Mouse (Mus musculus) gastrocnemius, adult 2 months (tissue): ENCODE data around the gene Fryl. TPM values are rescaled to one million over a fixed set of nuclear protein-coding genes. Genes with fewer than 3 reads are reported as not detected.

Experiments used
- DNase-seq: peaks from one replicate; pipeline ENCODE4 v3.0.0; 2022
- H3K27ac ChIP-seq: fragments of 200-600 bp; 2 replicates; pipeline ENCODE4 v1.8.1; 2022; ENCODE audit warnings: mild to moderate bottlenecking
- H3K4me3 ChIP-seq: fragments of 200-600 bp; 2 replicates; pipeline ENCODE4 v1.8.1; 2022; ENCODE audit warnings: mild to moderate bottlenecking, moderate library complexity
- CTCF ChIP-seq: fragments of 200-600 bp; IDR thresholded peaks from 2 replicates; pipeline ENCODE4 v1.8.1; 2022; ENCODE audit warnings: antibody characterized with exemption, mild to moderate bottlenecking, moderate library complexity
- intact Hi-C: fragments of 180-260 bp; cut with DNase I; formaldehyde crosslinking; loops from one replicate; pipeline ENCODE4 v1.15.1; 2025
- total RNA-seq, 2 experiments: library from RNA; stranded (reverse); gene quantifications; 2 replicates each; pipeline ENCODE4 v1.2.3; 2021

The Fryl gene
- total RNA-seq, 2 experiments from 2014 or later, result 14.6 to 23.5 TPM

DNA sequence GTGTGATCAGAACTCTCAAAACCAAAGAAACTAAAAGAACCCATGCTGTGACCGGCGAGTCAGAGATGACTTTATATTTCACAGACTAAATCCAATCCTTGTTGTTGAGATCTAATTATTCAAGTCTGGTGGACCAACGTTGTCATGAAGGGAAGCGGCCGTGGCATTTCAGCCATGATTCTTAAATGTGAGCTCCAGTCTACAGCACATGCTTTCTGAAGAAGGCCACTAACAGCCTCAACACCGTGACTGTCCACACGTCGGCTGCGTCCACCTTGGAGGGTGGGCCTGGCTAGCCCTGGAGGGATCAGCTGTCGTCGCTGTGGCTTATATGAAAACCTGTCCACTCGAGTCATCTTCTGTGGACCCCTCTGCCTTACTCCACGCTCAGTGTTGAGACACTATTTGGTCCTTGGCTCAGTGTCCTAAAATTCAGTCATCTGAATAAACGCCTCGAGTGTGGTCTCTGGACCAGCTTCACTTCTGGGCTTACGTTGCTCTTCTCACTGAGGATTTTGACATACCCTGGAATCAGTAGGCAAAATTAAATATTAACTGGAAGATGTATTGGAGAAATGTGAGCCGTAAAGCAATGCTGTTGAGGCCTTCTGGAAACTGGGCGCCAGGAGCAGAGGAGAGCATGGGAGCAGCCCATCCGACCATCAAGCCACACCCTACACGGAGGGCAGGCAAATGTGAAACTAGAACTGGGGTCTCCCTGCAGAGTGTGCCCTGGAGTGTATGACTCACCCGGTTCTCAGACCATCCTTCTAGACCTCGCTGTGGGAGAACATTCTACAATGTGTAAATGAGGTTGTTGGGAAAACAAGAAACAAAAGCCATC lies 46.1 kb downstream of the Fryl start:
- DNase-seq, result no peak
- H3K4me3 ChIP-seq, result no peak overlapping the region
- TF ChIP-seq CTCF, result no peak
- intact Hi-C loops, result no loop called here
- peak overlapping the region; percentile 38; the same call in 1 of the 2 replicates for H3K27ac ChIP-seq

DNA sequence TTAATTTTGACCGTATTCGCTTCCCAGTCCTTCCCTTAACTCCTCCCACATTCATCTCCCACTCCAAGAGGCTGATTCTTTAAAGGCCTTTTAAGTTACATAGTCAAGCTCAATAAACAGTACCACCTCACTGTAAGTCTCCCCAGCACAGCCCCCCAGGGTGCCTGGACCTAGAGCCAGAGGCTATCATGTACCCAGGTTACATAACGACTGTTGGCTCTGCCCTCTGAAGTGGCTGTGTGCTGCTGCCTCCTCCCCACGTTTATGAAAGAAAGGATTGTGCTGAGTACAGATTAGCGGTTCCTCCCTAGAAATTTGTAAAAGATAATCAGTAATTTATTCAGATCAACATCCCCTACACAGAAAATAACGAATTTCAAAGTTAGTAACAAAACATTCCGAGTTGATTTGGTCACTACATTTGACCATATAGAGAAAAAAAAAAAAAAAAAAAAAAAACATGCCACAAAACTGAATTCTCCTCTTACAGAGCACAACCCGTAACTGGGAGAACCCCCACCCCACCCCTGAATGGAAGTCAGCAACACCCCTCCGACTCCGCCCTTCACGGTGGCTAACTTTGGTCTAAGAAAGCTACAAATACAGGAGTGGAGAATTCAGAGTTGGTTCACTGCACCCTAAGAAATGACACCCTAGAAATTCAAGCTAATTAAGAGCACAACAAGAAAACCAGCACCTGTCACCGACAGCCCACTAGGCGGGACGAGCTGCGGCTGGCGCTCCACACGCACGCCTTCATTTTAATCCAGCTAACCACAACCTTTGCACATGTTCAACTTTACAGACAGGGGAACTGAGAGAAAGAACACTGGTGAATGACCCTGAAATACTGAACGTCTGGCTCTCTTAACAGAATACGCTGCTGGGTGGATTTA lies 47.0 kb downstream of the Fryl start:
- DNase-seq, result no peak
- H3K4me3 ChIP-seq, result no peak overlapping the region
- TF ChIP-seq CTCF, result no peak
- intact Hi-C loops, result no loop called here
- H3K27ac ChIP-seq, result peak overlapping the region; percentile 38

DNA sequence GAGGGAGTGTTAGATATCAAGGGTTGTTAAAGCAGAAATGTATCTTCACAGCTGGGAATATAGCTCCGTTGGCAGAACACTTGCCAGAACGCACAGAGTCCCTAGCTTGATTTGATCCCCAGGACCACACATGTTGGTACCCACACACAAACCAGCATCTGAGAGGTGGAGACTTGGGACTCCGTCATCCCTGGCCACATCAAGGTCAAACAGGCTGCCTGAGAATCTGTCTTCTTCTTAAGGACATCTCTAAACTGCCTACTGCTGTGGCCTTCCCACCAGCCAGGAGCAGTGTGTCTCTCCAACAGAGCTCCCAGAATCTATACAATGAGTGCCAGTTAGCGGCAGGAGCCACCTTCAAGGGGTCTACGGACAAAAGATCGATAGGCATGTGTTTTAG lies 47.8 kb downstream of the Fryl start:
- intact Hi-C loops, result no loop called here
- no peak for DNase-seq
- TF ChIP-seq CTCF, result no peak
- no peak overlapping the region for H3K4me3 ChIP-seq
- peak overlapping the region; percentile 38; the same call in 1 of the 2 replicates for H3K27ac ChIP-seq

DNA sequence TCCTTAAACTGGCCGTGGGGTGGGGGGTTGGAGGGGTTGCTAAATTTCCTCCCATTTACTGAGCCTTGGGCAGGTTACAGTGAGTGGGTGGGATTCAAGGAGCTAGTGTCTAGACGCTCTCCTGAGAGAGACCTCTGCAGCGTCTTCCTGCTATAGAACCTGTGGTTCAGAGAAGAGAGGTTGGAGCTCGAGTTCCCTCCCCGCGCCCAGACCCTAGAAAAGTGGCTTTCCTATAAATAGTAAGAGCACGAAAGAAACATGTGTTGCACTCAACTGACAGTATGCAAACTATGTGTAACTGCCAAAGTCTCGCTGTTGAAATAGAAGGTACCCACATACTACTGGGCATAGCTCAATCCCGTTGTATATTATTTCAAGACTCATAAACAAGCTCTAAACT lies 49.7 kb downstream of the Fryl start:
- TF ChIP-seq CTCF, result no peak
- Histone ChIP-seq H3K4me3 (no peak overlapping the region), H3K27ac (peak overlapping the region; percentile 56; the same call in 1 of the 2 replicates)
- intact Hi-C loops, result no loop called here
- no peak for DNase-seq

DNA sequence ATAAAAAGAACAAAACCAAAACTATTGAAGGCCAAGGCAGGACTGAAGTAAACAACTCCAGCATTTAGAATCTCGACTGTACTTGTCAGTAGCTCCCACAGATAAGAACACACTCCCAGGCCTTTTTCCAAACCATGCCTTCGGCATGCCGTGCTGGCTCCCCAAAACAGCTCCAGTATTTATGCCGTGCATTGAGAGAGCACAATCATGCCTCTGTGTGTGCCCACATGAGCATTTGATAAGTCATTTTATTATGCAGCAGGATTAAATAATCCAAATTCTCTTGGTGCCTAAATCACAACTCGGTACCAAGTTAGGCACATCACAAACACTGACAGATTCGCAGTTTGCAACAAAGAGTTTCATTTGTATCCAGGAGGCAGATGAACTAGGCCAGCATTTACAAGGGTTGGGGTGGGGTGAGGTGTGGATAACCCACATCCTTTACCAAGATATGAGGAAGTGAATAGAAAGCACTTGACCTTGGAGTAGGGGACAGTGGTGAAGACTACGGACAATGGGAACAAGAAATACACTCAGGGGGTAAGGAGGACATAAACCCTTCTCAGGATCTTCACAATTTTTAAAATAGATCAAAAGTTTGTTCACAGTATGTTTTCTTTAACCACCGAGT lies 50.3 kb downstream of the Fryl start:
- peak overlapping the region; percentile 56; the same call in 1 of the 2 replicates for H3K27ac ChIP-seq
- TF ChIP-seq CTCF, result no peak
- intact Hi-C loops, result no loop called here

DNA sequence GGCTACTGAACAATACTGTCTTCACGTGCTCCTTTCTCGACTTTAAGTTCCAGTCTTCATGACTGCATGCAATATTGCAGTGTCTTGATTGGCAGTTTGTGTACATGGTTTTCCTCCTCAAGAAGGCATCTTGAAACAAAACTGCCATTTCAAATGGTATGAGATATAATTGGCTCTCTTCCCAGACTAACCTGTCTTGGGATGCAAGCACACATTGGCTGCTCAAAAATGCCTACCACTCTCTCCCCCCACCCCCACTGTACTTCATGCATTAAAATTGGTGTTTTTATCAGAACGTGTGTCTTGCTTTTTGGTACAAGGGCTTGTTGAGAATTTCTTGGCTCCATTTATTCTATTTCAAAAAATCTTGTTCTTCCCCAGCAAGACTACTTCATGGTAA lies 51.4 kb downstream of the Fryl start:
- intact Hi-C loops, result no loop called here
- no peak for TF ChIP-seq CTCF
- H3K4me3 ChIP-seq, result no peak overlapping the region
- DNase-seq, result no peak
- no peak overlapping the region for H3K27ac ChIP-seq

More for the DNA sequence above, 50.3 kb downstream of the Fryl start:
- no peak for DNase-seq
- H3K4me3 ChIP-seq, result no peak overlapping the region

DNA sequence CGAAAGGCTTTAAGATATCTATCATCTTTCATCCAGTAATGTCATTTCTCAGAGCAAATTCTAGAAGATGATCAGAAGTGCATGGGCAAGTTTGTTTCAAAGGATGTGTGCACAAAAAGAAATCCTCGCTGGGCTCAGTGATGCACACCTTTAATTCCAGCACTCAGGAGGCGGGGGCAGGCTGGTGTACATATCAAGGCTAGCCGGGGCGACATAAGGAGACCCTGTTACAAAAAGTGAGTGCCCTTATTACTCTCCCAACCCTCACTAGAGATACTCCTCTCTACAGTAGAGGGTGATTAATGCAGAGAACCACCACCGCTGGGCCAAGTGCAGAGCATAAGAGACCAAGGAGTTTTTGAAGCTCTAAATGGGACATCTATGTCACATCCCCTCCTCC lies 53.9 kb downstream of the Fryl start:
- intact Hi-C loops, result no loop called here
- H3K4me3 ChIP-seq, result no peak overlapping the region
- DNase-seq, result no peak
- no peak for TF ChIP-seq CTCF
- peak overlapping the region; percentile 8; the same call in 1 of the 2 replicates for H3K27ac ChIP-seq

DNA sequence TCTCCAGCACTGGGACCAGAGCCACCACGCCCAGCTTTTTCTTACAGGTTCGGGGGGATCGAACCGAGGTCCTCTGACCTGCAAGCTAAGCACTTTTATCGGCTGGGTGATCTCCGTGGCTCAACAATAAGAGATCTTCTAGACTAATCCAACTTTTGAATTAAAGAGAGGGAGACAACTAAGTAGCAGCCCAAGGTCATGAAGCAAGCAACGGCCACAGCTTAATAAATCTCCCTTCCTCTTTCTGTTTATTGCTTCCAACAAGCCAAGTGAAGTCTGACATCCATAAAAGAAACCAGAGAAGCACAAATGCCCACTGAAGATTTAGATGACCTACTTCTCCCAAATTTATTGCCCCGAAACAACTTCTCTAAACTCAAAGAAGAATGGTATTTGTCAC lies 54.3 kb downstream of the Fryl start:
- intact Hi-C loops, result no loop called here
- Histone ChIP-seq H3K4me3 (no peak overlapping the region), H3K27ac (no peak overlapping the region; the same call in 1 of the 2 replicates)
- no peak for DNase-seq
- TF ChIP-seq CTCF, result no peak

DNA sequence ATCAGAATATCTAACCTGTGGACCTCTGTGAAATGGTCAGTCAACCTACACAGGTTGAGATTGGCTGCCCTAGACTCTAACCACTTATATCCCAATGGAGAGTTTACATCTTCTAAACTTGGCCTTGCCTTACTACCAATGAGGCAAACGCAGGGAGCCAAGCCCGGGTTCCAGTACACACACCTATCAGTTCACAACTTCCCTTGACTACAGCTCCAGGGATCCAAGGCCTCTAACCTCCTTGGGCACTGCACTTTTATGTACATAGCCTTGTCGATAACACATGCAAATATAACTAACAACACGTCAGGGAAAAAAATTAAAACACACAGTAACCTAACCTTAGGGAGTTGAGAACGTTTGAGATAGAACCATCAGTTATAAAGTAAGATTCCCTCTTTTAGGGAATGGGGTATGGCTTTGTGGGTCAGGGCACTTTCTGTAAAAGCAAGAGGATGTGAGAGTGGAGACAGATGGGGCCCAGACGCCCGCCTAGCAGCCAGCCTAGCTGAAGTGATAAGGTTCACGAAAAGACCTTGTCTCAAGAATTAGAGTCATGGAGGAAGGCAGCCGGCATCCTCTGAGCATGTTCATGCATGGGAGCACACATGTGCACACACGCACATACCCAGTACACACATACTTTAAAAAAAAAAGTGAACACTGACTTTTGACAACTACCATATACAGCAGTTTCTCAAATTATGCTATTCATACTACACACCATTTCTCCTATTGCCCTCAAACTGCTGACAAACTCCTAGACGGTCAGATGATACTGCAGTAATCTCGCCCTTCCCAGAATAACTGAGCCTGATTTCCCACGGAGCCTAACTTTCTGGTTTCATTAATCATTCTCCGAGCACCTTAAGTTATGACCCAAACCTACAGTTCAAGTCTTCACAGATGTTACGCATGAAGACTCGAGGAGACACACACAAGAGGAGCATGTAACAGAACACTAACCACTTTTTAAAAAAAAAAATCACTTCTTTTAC lies 55.7 kb downstream of the Fryl start:
- no peak overlapping the region for H3K4me3 ChIP-seq
- no peak for DNase-seq
- intact Hi-C loops, result no loop called here
- no peak for TF ChIP-seq CTCF
- no peak overlapping the region for H3K27ac ChIP-seq

DNA sequence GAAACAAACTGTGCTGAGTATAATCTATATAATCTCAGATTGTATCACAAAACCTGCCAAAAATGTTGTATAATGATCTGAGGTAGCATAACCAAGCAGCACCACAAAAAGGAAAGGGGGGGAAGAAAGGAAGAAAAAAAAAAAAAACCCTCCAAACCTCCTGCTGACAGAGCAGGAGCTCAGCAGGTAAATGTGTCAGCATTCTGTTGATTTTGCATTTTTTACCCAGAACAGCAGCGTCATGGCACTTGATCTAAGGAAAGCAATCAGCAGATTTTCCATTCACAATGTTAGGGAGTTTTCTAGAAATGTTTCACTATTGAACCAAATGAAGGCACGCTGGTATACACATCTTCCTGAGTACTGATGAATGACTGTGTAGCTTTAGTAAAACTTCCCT lies 56.8 kb downstream of the Fryl start:
- intact Hi-C loops, result no loop called here
- TF ChIP-seq CTCF, result no peak
- no peak overlapping the region for H3K4me3 ChIP-seq
- DNase-seq, result no peak
- H3K27ac ChIP-seq, result no peak overlapping the region

DNA sequence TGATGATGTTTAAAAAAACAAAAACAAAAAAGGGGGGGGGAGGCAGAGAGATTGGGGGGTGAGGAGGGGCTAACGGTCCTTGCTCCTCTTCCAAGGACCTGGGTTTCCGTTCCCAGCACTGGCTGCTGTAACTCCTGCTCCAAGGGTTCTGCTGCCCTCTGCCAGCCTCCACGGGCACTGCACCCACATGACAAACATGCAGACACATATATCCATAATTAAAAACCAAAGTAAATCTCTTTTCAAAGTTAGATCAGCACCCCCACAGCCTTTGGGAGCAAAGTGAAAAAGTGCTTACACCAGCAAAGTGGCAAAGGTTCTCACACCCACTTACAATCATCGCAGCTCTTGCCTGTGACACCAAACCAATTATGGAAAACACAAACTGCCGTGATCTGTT lies 57.7 kb downstream of the Fryl start:
- no peak for DNase-seq
- intact Hi-C loops, result no loop called here
- peak; percentile 38 for TF ChIP-seq CTCF
- Histone ChIP-seq H3K27ac (no peak overlapping the region), H3K4me3 (no peak overlapping the region)
